Mouse (Mus musculus): ENCODE measurements at regions not wholly inside any gene's neighbourhood (a gene's known extent, or its start where the extent isn't known, plus 50 kb on each side); places are given as distances from the start of the nearest gene placed in this dataset.
"Not testable (repeated sequence)": the region's sequence is repeated elsewhere in the genome, so short reads cannot be mapped to it uniquely, and the experiment has no call there.

DNA sequence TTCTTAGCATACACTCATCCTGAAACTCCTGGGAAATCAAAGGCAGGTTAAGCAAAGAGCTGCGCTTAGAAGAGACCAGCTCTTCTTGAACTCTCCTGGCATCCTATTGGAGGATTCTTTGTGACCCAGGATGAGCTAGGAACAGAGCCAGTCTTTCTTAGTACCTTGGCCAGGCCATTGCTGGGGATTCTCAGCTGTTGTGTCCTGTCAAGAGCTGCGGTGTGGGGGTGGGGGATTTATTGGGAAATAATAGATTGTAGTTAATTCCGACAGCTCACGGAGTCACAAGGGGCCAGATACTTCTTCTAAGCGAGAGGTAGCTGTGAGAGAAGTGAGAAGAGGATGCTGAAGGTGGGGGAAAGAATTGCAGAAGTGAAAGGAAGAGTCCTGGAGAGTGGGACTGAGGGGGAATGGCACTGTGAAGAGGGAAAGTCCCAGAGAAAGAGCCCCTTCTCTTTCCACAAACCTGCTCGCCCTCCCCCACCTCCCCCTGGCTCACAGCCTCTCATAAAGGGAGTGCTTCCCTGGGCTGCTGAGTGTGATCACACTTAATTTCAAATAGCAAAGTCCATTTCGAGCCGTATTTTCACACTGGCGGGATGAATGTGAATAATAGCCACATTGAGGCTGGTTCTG, 129.8 kb downstream of the Gm5426 start:
- Histone ChIP-seq H3K27ac (ENCODE audit: insufficient read depth, low read length) (no peak overlapping the region), H3K4me1 (ENCODE audit: control insufficient read depth, insufficient read depth, low read length) (peaks cover 1% of the 10 kb centered on the region; the same call in 1 of the 2 replicates), H3K4me3 (ENCODE audit: insufficient read depth, low read length) (no peak overlapping the region)
- TF ChIP-seq CTCF (IDR thresholded peaks at IDR 0.05; ENCODE audit: extremely low read depth, insufficient read depth, low read length) (no peak), POLR2A (IDR thresholded peaks at IDR 0.05; ENCODE audit: extremely low read depth, insufficient read depth, low read length) (no peak)

DNA sequence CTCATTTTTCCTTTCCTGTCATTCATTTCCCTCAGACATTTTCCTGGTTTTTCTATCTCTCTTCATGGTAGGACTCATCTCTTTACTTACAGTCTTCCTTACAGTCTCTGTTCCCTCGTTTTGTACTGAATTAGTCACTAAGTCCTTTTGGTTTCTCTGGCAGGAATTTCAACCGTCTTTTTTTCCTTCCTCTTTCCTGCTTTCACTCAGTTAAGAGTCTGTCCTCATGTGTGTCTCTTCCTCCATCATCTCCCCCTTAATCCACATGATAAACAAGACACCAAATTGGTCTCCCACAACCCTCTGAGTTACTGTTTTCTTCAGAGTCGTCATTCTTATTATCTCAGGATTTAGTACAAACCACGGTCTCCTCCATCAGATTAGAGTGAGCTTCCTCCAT, 131.2 kb downstream of the Gm5426 start:
- TF ChIP-seq POLR2A (IDR thresholded peaks at IDR 0.05; ENCODE audit: extremely low read depth, insufficient read depth, low read length) (no peak), CTCF (IDR thresholded peaks at IDR 0.05; ENCODE audit: extremely low read depth, insufficient read depth, low read length) (no peak)
- Histone ChIP-seq H3K4me3 (ENCODE audit: insufficient read depth, low read length) (no peak overlapping the region), H3K27ac (ENCODE audit: insufficient read depth, low read length) (no peak overlapping the region), H3K4me1 (ENCODE audit: control insufficient read depth, insufficient read depth, low read length) (peaks cover 1% of the 10 kb centered on the region; the same call in 1 of the 2 replicates)

DNA sequence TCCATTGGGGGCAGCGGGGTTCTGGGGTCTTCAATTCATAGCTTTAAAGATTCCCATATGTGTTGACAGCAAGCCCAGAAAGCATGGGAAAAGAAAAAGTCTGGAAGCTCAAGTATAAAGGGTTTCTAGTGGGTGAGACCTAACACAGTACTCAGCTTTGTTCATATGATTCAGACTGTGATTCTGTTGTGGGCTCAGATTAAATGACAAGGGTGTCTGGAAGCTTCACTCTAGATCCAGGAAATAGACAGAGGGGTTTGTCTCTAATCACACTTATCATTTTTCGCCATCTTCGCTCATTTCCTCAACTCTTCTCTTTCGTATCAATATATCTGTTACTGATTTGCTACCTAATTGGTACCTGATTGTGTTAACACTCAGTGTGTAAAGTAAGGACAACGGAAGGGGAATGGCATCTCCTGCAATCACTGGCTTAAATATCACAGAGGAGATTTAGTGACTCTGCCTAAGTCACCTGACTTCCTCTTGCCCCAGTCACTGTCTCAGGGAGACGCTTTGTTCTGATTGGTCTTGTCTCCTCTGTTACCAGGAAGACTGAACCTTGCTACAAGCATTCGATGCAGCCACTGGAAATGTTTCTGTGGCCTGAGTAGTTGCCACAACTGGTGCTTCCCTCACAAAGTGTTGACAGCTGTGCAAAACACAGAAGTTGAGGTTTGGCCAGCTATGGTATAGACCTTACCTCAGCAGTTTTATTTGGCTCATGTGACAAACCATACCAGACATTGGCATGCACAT, 137.4 kb downstream of the Gm5426 start:
- Histone ChIP-seq H3K4me1 (ENCODE audit: control insufficient read depth, insufficient read depth, low read length) (no peaks in the 10 kb centered on the region), H3K27ac (ENCODE audit: insufficient read depth, low read length) (no peak overlapping the region), H3K4me3 (ENCODE audit: insufficient read depth, low read length) (no peak overlapping the region)
- TF ChIP-seq POLR2A (IDR thresholded peaks at IDR 0.05; ENCODE audit: extremely low read depth, insufficient read depth, low read length) = no peak
- TF ChIP-seq CTCF (IDR thresholded peaks at IDR 0.05; ENCODE audit: extremely low read depth, insufficient read depth, low read length) = no peak

DNA sequence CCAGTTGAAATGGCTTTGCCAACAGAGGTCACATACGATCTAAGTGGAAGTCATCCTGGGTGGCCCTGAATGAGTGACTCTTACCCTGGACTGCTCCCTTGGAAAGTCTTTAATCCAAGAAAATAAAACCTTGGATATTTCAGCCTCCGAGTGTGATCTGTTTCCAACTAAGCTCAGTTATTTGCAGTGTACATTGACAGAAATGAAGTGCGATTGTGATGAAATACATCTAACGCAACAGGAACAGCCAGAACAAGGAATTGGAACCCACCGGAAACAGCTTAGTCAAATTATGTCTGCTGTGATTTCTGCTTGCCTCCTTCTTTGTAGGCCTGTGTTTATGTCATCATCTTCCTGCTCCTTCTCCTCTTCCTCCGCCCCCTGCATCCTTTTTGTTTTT, 143.7 kb downstream of the Gm5426 start:
- Histone ChIP-seq H3K4me1 (ENCODE audit: control insufficient read depth, insufficient read depth, low read length) (no peaks in the 10 kb centered on the region), H3K4me3 (ENCODE audit: insufficient read depth, low read length) (no peak overlapping the region), H3K27ac (ENCODE audit: insufficient read depth, low read length) (no peak overlapping the region)
- TF ChIP-seq POLR2A (IDR thresholded peaks at IDR 0.05; ENCODE audit: extremely low read depth, insufficient read depth, low read length) (no peak), CTCF (IDR thresholded peaks at IDR 0.05; ENCODE audit: extremely low read depth, insufficient read depth, low read length) (no peak)

DNA sequence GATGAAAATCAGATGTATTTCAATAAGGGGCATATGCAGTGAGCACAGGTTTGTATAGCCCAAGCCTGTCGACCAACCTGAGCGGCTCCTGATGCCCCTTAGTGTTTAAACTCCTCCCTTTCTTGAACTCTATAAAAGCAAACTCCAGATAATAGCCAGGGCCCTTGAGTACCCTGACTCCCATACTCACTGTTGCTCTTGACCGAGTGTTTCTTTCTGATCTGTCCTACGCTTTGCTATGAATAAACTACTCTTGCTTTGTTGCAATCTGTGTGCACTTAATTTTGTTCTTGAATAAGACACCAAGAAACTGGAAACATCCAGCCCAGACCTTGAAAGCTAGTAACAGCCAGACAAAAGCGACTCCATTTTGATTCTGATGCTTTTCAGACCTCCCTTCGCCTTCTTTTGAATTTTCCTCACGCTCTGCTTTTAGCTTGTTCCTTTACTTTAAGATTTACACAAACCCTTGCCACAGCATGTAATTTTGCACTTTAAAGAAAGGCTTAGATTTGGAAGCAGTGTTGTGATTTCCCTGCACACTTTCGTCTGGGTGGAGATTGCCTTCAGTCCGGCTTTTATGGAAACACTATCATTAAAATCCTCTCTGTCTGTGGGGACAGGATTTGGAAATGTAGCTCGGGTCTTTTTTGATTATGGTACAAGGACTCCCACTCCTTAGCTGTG, 149.1 kb downstream of the Gm5426 start:
- TF ChIP-seq CTCF (IDR thresholded peaks at IDR 0.05; ENCODE audit: extremely low read depth, insufficient read depth, low read length) (no peak), POLR2A (IDR thresholded peaks at IDR 0.05; ENCODE audit: extremely low read depth, insufficient read depth, low read length) (no peak)
- Histone ChIP-seq H3K27ac (ENCODE audit: insufficient read depth, low read length) (no peak overlapping the region), H3K4me1 (ENCODE audit: control insufficient read depth, insufficient read depth, low read length) (no peaks in the 10 kb centered on the region), H3K4me3 (ENCODE audit: insufficient read depth, low read length) (no peak overlapping the region)

DNA sequence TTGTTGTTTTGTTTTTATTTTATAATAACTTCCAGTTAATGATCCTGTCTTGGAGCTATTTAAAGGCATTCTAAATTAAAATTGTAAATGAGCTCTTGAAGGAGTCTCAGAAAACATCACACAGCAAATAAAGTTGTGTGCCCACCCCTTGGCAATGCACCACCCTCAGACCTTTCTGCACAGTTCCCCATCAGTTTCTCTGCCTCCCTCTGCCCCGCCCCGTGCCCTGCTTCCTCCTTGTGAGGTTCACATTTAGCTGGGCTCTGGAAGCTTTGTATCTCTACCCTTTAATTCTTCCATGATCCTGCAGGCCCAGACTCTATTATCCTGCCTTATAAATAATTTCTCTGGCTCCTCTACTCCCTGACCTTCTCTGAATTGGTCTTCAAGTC, 149.7 kb downstream of the Gm5426 start:
- TF ChIP-seq CTCF (IDR thresholded peaks at IDR 0.05; ENCODE audit: extremely low read depth, insufficient read depth, low read length) = no peak
- no peak for TF ChIP-seq POLR2A (IDR thresholded peaks at IDR 0.05; ENCODE audit: extremely low read depth, insufficient read depth, low read length)
- Histone ChIP-seq H3K4me1 (ENCODE audit: control insufficient read depth, insufficient read depth, low read length) (no peaks in the 10 kb centered on the region), H3K27ac (ENCODE audit: insufficient read depth, low read length) (no peak overlapping the region), H3K4me3 (ENCODE audit: insufficient read depth, low read length) (no peak overlapping the region)

DNA sequence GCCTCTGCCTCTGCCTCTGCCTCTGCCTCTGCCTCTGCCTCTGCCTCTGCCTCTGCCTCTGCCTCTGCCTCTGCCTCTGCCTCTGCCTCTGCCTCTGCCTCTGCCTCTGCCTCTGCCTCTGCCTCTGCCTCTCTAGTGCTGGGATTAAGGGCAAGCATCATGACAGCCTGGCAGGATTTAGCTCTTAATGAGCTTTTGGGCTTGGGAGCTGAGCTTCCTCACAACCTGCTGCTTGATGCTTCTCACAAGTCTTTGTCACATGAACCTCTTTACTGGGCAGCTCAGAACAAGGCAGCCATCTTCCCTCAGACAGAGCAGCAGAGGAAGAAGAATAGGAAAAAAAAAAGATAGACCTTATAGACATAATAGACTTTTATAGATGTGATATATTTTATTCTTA, 152.6 kb downstream of the Gm5426 start:
- not testable (repeated sequence) for H3K4me3 ChIP-seq (ENCODE audit: insufficient read depth, low read length); H3K27ac ChIP-seq (ENCODE audit: insufficient read depth, low read length); H3K4me1 ChIP-seq (ENCODE audit: control insufficient read depth, insufficient read depth, low read length)

DNA sequence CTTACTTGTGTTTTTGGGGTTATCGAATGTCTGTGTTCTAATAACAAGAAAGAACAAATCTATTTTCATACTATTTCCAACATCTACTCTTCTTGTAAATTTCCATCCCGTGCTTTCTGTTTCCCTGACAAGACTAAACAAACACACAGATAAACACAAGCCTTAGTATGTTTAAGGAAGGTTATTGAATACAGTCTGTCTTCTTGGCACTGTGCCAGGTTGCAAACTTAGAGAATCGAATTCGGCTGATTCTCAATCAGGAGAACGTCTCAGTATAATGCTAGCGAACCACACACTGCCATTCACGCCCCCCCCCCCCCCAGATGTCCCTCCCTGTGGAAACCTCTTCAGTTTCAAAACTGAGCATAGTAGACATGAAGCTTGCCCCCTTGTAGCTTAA, 157.2 kb downstream of the Gm5426 start:
- no peak for TF ChIP-seq CTCF (IDR thresholded peaks at IDR 0.05; ENCODE audit: extremely low read depth, insufficient read depth, low read length)
- no peak for TF ChIP-seq POLR2A (IDR thresholded peaks at IDR 0.05; ENCODE audit: extremely low read depth, insufficient read depth, low read length)
- Histone ChIP-seq H3K27ac (ENCODE audit: insufficient read depth, low read length) (no peak overlapping the region), H3K4me3 (ENCODE audit: insufficient read depth, low read length) (no peak overlapping the region), H3K4me1 (ENCODE audit: control insufficient read depth, insufficient read depth, low read length) (no peaks in the 10 kb centered on the region; the same call in 1 of the 2 replicates)

DNA sequence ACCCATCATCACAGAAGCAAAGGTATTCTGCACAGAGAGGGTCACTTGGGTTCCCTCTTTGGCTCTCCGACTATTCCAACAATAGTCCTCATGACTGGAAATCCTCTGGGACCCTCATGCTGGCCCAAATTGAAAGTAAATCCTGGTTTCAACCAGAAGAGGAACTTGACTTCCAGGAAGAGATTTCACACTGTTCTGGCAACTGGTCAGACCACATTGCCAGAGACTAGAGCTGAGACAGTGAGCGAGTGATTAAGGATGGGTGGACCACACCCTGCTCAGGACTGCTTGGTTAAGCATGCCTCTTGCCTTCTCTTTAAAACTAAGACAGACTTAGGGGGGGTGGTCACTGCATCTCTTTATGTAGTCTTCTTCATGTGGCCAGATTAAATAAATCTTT, 158.3 kb downstream of the Gm5426 start:
- H3K4me3 ChIP-seq (ENCODE audit: insufficient read depth, low read length) = no peak overlapping the region
- H3K27ac ChIP-seq (ENCODE audit: insufficient read depth, low read length) = no peak overlapping the region
- H3K4me1 ChIP-seq (ENCODE audit: control insufficient read depth, insufficient read depth, low read length) = no peaks in the 10 kb centered on the region; the same call in 1 of the 2 replicates
- TF ChIP-seq CTCF (IDR thresholded peaks at IDR 0.05; ENCODE audit: extremely low read depth, insufficient read depth, low read length) = no peak
- no peak for TF ChIP-seq POLR2A (IDR thresholded peaks at IDR 0.05; ENCODE audit: extremely low read depth, insufficient read depth, low read length)

DNA sequence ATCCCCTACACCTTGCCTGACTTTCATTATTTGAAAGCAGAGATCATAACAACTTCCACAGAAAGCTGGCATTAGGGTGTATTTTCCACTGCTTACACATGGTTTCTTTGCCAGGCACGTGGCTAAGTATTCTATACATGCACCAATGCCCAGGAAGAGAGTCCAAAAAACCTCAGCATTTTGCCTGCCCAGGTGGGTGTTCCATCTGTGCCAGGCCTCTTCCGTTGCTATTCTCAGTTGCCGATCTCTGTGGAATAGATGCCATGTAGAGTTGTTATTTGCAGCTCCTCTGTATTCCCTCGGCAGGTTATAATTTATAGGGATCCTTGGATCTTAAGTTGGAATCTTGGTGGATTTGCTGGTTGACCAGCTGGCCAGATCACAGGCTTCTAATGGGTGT, 161.3 kb downstream of the Gm5426 start:
- H3K27ac ChIP-seq (ENCODE audit: insufficient read depth, low read length) = no peak overlapping the region
- H3K4me3 ChIP-seq (ENCODE audit: insufficient read depth, low read length) = no peak overlapping the region
- H3K4me1 ChIP-seq (ENCODE audit: control insufficient read depth, insufficient read depth, low read length) = no peaks in the 10 kb centered on the region; the same call in 1 of the 2 replicates
- no peak for TF ChIP-seq CTCF (IDR thresholded peaks at IDR 0.05; ENCODE audit: extremely low read depth, insufficient read depth, low read length)
- no peak for TF ChIP-seq POLR2A (IDR thresholded peaks at IDR 0.05; ENCODE audit: extremely low read depth, insufficient read depth, low read length)
